28 mouse cellular contexts compared by ENCODE assay signal in genomic region chr3:34489008-34489407, GRCm38 (mm10).
"Had no signal": no experiment of that assay in that cellular context is flagged by ENCODE, and none has a peak within 500 bp of the region (broad histone marks: within the 10 kb centered on the region; RNA-seq: fewer than 3 reads in every experiment).

No protein-coding gene starts in this region.

- H3K4me3 ChIP-seq: embryonic facial prominence, embryonic 10.5 days; embryonic facial prominence, embryonic 12.5 days; embryonic facial prominence, embryonic 13.5 days; embryonic facial prominence, embryonic 15.5 days; erythroblast, embryonic 14.5 days; forebrain, embryonic 10.5 days; forebrain, embryonic 12.5 days; forebrain, embryonic 13.5 days; forebrain, embryonic 15.5 days; gastrocnemius, adult 2 months; heart, adult 2 months had no signal

- H3K9ac ChIP-seq: embryonic facial prominence, embryonic 12.5 days; embryonic facial prominence, embryonic 13.5 days; embryonic facial prominence, embryonic 15.5 days; forebrain, embryonic 12.5 days; forebrain, embryonic 13.5 days; forebrain, embryonic 15.5 days; forebrain, postnatal 0 days had no signal

- H3K4me2 ChIP-seq: embryonic facial prominence, embryonic 12.5 days; embryonic facial prominence, embryonic 13.5 days; embryonic facial prominence, embryonic 15.5 days; forebrain, embryonic 12.5 days; forebrain, embryonic 13.5 days; forebrain, embryonic 15.5 days had no signal

- DNase-seq: cerebellum, adult 2 months; cerebellum, adult 8-10 months; cerebellum, adult 9-10 months; cerebellum, adult 9-11 months; cerebellum, postnatal 10 days; cerebellum, postnatal 14 days; cerebellum, postnatal 25 days; cerebellum, postnatal 36 days; embryo, embryonic 11 days; forebrain, postnatal 0 days; gastrocnemius, adult 2 months; gastrocnemius, postnatal 10 days; gastrocnemius, postnatal 14 days; gastrocnemius, postnatal 25 days; gastrocnemius, postnatal 36 days; heart, adult 18-20 months; heart, adult 2 months had no signal

- H3K27ac ChIP-seq: embryonic facial prominence, embryonic 10.5 days; embryonic facial prominence, embryonic 12.5 days; embryonic facial prominence, embryonic 13.5 days; embryonic facial prominence, embryonic 15.5 days; forebrain, embryonic 10.5 days; forebrain, embryonic 12.5 days; forebrain, embryonic 13.5 days; forebrain, embryonic 15.5 days; gastrocnemius, adult 2 months; heart, adult 2 months had no signal

- H3K4me1 ChIP-seq: embryonic facial prominence, embryonic 15.5 days had no signal

- H3K9me3 ChIP-seq: embryonic facial prominence, embryonic 10.5 days; embryonic facial prominence, embryonic 12.5 days; embryonic facial prominence, embryonic 13.5 days; embryonic facial prominence, embryonic 15.5 days; forebrain, embryonic 10.5 days; forebrain, embryonic 12.5 days; forebrain, embryonic 13.5 days; forebrain, embryonic 15.5 days had no signal

- H3K27me3 ChIP-seq: embryonic facial prominence, embryonic 12.5 days; embryonic facial prominence, embryonic 15.5 days; forebrain, embryonic 15.5 days had no signal

- ATAC-seq: forebrain, embryonic 13.5 days; forebrain, embryonic 14.5 days; forebrain, embryonic 15.5 days; forebrain, embryonic 16.5 days; forebrain, postnatal 0 days had no signal

- H3K36me3 ChIP-seq: embryonic facial prominence, embryonic 10.5 days; embryonic facial prominence, embryonic 12.5 days; embryonic facial prominence, embryonic 13.5 days; embryonic facial prominence, embryonic 15.5 days; forebrain, embryonic 10.5 days; forebrain, embryonic 12.5 days; forebrain, embryonic 15.5 days had no signal
